Mouse (Mus musculus) liver, embryonic 14.5 days (tissue): ENCODE results near the gene Rbm33. TPM values are rescaled to one million over a fixed set of nuclear protein-coding genes. Genes with fewer than 3 reads are reported as not detected.

Experiments used
- ATAC-seq: fragments of 200-750 bp; cut with Nextera tagmentation; 2 replicates; pipeline ENCODE4 v1.8.0; 2017; ENCODE audit warnings: moderate number of reproducible peaks, mild to moderate bottlenecking, moderate library complexity; ENCODE audit not compliant: insufficient read depth
- DNase-seq, 3 experiments: peaks; one replicate each; pipeline ENCODE4 v3.0.0-alpha.2; 2012 to 2013; ENCODE audit warnings: low read depth in 3 of 3, low spot score in 3 of 3
- H3K27ac ChIP-seq: fragments of 300-500 bp; sonication (generic); 2 replicates; pipeline ENCODE4 v1.5.1; 2014; ENCODE audit warnings: moderate library complexity, mild to moderate bottlenecking, control low read depth, inconsistent platforms
- H3K27me3 ChIP-seq: fragments of 300-500 bp; sonication (generic); 2 replicates; pipeline ENCODE4 v1.6.1; 2014; ENCODE audit warnings: mild to moderate bottlenecking, low read length, moderate library complexity; ENCODE audit not compliant: control insufficient read depth, insufficient read depth
- H3K36me3 ChIP-seq: fragments of 300-500 bp; sonication (generic); replicated peaks from 2 replicates; pipeline ENCODE4 v1.6.1; 2014; ENCODE audit warnings: low read depth; ENCODE audit not compliant: control insufficient read depth, insufficient read depth
- H3K4me1 ChIP-seq, 2 experiments: fragments of 200-500 bp in 1 of 2; fragments of 300-500 bp in 1 of 2; sonication (generic) in 1 of 2; replicated peaks; 2 replicates each; pipeline ENCODE4 v1.6.1; 2012 to 2014; ENCODE audit warnings: antibody characterized with exemption in 1 of 2, inconsistent platforms in 1 of 2, low read length in 1 of 2; ENCODE audit not compliant: control insufficient read depth in 2 of 2, insufficient read depth in 2 of 2
- H3K4me2 ChIP-seq: fragments of 300-500 bp; sonication (generic); 2 replicates; pipeline ENCODE4 v1.6.1; 2014; ENCODE audit warnings: low read depth, mild to moderate bottlenecking, control low read depth, moderate library complexity
- H3K4me3 ChIP-seq, 2 experiments: fragments of 200-500 bp in 1 of 2; fragments of 300-500 bp in 1 of 2; sonication (generic) in 1 of 2; 2 replicates each; pipeline ENCODE4 v1.5.1; 2012 to 2014; ENCODE audit warnings: low read depth in 2 of 2, low read length in 2 of 2, mild to moderate bottlenecking in 2 of 2, control low read depth in 1 of 2, inconsistent platforms in 1 of 2, moderate library complexity in 1 of 2; ENCODE audit not compliant: insufficient read depth in 1 of 2
- H3K9ac ChIP-seq: fragments of 300-500 bp; sonication (generic); replicated peaks from 2 replicates; pipeline ENCODE4 v1.6.1; 2014; ENCODE audit warnings: mild to moderate bottlenecking, control low read depth, moderate library complexity
- H3K9me3 ChIP-seq: fragments of 300-500 bp; sonication (generic); 2 replicates; pipeline ENCODE4 v1.6.1; 2016; ENCODE audit warnings: low read length, mixed read lengths; ENCODE audit not compliant: control insufficient read depth
- CTCF ChIP-seq: IDR thresholded peaks from 2 replicates; pipeline ENCODE4 v1.5.1; 2016; ENCODE audit warnings: antibody characterized with exemption, low read depth, control low read depth
- EP300 ChIP-seq: IDR thresholded peaks from 2 replicates; pipeline ENCODE4 v1.6.1; 2016; ENCODE audit warnings: antibody characterized with exemption, low read depth
- WGBS: fragments of 180-500 bp; shearing (Covaris S2); extraction: QIAGEN DNeasy Blood & Tissue Kit; methylation state at CpG from one replicate; pipeline ENCODE4 v1.1.7; 2014; ENCODE audit not compliant: insufficient replicate concordance; 5-methylcytosine and 5-hydroxymethylcytosine counted together
- polyA plus RNA-seq, 2 experiments: library from polyadenylated mRNA; depleted of rRNA in 1 of 2; stranded (reverse) in 1 of 2; unstranded in 1 of 2; fragments of >200 nt; fragmentation: Nextera tagmentation in 1 of 2; extraction: Ambion mirVana in 1 of 2; gene quantifications; 2 replicates each; pipeline versions ENCODE4 v1.2.1 to v1.2.3; 2012 to 2014

Rbm33 gene
- polyA plus RNA-seq, 2 experiments: 7.1 to 9.7 TPM

DNA sequence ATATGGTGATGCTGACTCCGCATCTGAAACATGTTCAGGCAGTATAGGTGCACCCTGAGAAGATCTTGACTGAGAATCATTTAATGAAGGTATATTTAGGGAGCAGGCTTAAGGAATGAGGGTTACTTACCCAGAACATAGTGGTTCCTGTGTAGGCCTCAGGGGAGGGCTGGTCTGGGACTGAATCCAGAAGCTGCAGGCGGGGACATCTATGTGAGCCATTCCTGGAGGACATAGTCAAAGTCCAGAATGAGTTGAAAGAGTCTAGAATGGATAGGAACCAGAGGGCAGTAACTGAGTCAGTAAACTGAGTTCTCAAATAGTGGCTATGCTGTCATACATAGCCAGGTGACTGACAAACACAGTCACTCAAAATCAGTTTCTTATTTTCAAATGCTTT, 16.8 kb downstream of the Rbm33 start:
- DNase-seq (no peak), ATAC-seq (no peak)
- Histone ChIP-seq H3K27ac (no peak overlapping the region), H3K9ac (no peak overlapping the region), H3K4me3 (no peak overlapping the region), H3K4me1 (no peaks in the 10 kb centered on the region), H3K4me2 (no peak overlapping the region), H3K36me3 (peaks cover 49% of the 10 kb centered on the region), H3K9me3 (no peaks in the 10 kb centered on the region), H3K27me3 (no peaks in the 10 kb centered on the region)
- WGBS: 78% methylated on average over 2 of the region's 2 CpGs
- no peak for TF ChIP-seq CTCF

DNA sequence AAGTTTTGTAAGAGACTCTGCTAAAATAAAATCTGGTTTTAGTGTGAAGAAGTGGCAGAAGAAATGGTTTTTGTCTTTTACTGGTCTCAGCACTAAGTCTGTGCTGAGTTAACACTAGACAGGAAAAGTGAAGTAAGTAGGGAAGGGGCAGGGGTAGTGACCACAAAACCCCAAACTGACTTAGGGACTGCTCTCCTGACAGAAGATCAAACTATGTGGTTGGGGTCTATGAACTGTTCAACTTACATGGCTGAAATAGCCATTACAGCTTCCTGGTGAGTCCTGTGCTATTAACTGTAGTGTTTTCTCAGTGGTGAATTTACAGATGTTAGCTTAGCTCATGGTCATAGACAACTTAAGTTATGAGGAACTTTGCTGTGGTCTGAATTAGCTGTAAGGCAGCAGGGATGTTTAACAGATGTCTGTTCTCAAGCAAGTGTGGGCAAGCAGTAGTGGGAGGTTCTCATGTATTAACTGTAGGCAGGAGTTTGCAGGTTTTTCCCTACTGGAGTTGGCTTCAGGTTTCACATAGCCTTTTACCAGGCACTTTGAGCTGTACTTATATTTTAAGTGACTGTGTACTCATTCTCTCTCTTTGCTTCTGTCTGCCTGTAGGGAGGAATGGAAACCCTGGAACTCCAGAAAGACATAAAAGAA, 35.1 kb downstream of the Rbm33 start:
- H3K4me2 ChIP-seq: no peak overlapping the region
- no peaks in the 10 kb centered on the region for H3K9me3 ChIP-seq
- no peak overlapping the region for H3K27ac ChIP-seq
- H3K4me1 ChIP-seq: no peaks in the 10 kb centered on the region
- DNase-seq: no peak
- no peak overlapping the region for H3K4me3 ChIP-seq
- H3K36me3 ChIP-seq: peaks cover 28% of the 10 kb centered on the region
- H3K9ac ChIP-seq: no peak overlapping the region
- H3K27me3 ChIP-seq: no peaks in the 10 kb centered on the region
- no peak for ATAC-seq
- TF ChIP-seq EP300: no peak
- no peak for TF ChIP-seq CTCF

DNA sequence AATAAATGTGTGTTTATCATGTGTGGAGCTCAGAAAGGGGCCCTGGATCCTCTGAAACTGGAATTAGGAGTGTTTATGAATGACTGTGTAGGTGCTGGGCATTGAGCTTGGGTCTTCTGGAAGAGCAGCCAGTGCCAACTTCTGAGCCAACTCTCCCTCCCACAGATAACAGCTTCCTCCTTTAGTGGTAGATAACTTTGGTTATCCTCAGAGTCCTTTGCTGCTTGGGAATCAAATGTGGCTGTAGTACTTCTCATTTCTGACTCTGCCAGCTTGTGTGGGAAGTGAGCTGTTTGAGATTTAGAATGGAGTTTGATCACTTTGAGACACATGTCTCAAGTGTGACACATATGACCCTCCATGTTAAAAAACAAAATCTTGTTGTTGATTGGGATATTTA, 38.7 kb downstream of the Rbm33 start:
- ATAC-seq (no peak), DNase-seq (no peak)
- no peak overlapping the region for H3K4me2 ChIP-seq
- no peak overlapping the region for H3K27ac ChIP-seq
- no peaks in the 10 kb centered on the region for H3K9me3 ChIP-seq
- H3K4me1 ChIP-seq: no peaks in the 10 kb centered on the region
- H3K9ac ChIP-seq: no peak overlapping the region
- H3K36me3 ChIP-seq: peaks cover 53% of the 10 kb centered on the region
- TF ChIP-seq CTCF (no peak), EP300 (no peak)
- H3K27me3 ChIP-seq: no peaks in the 10 kb centered on the region
- H3K4me3 ChIP-seq: no peak overlapping the region

DNA sequence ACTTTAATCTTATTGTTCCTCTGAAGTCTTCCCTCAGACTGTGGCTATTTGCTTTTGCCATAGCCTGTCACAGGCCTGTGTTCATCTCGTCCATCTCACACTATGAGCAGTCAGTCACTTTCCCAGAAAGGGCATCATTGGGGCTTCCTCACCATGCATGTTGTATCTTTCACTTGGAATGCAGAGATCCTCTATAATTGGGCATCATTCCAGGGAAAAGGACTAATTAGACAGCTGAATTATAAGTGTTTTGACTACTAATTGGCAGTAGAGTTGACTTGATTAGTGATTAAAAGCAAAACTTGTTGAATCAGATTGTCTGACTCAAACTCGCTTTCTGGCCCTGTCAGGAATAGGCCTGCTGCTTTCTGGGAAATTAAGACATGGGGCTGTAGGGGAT, 43.8 kb downstream of the Rbm33 start:
- no peaks in the 10 kb centered on the region for H3K4me1 ChIP-seq
- TF ChIP-seq EP300 (no peak), CTCF (no peak)
- ATAC-seq (no peak), DNase-seq (no peak)
- WGBS: 81% methylated on average over 2 of the region's 2 CpGs
- no peaks in the 10 kb centered on the region for H3K27me3 ChIP-seq
- no peak overlapping the region for H3K27ac ChIP-seq
- H3K4me2 ChIP-seq: no peak overlapping the region
- H3K9ac ChIP-seq: no peak overlapping the region
- H3K9me3 ChIP-seq: no peaks in the 10 kb centered on the region
- H3K4me3 ChIP-seq: no peak overlapping the region
- peaks cover 68% of the 10 kb centered on the region for H3K36me3 ChIP-seq

DNA sequence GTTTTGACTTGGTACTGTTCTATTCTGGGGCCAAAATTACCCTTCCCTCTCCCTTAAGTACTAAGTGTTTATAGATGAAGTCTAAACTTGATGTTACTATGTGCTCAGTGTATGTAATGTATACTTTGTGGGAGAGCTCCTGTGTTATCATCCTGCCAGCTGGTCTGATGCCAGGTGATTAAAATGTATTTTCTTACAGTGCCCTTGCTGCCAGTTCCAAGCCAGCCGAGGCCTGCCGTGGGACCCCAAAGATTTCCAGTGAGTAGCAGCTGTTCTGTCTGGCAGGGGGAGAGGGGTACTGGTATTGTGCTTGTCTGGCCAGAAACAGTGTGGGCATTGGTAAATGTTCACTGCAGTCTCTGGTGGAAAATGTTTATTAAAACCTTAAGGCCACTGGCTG, 51.1 kb downstream of the Rbm33 start:
- TF ChIP-seq EP300: no peak
- TF ChIP-seq CTCF: no peak
- Histone ChIP-seq H3K4me1 (no peaks in the 10 kb centered on the region), H3K36me3 (peaks cover 48% of the 10 kb centered on the region), H3K27ac (no peak overlapping the region), H3K4me2 (no peak overlapping the region), H3K9ac (no peak overlapping the region), H3K27me3 (no peaks in the 10 kb centered on the region), H3K9me3 (no peaks in the 10 kb centered on the region), H3K4me3 (no peak overlapping the region)
- 86% methylated on average over 2 of the region's 2 CpGs for WGBS
- ATAC-seq (no peak), DNase-seq (no peak)

DNA sequence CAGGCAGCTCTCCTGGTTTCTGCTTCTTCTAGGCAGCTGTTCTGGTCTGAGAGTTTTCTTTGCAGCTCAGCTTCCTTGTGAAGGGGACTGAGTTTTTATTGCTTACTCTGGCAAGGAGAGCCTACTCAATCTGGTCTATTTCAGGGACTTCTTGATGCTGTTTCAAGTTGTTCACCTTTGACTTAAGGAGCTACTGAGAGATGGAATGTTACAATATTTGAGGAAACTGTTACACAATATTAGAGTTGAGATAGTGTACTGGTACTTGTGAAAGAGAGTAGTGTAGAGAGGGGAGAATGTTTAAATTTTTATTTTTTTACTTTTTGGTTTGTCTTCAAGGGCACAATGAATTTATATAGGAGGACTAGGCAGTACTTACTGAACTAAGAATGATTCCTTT, 53.9 kb downstream of the Rbm33 start:
- H3K4me2 ChIP-seq: no peak overlapping the region
- H3K9me3 ChIP-seq: no peaks in the 10 kb centered on the region
- no peak for DNase-seq
- no peak overlapping the region for H3K9ac ChIP-seq
- TF ChIP-seq CTCF (no peak), EP300 (no peak)
- no peak overlapping the region for H3K4me3 ChIP-seq
- H3K4me1 ChIP-seq: no peaks in the 10 kb centered on the region
- peaks cover 36% of the 10 kb centered on the region for H3K36me3 ChIP-seq
- ATAC-seq: no peak
- no peaks in the 10 kb centered on the region for H3K27me3 ChIP-seq
- no peak overlapping the region for H3K27ac ChIP-seq
